Mouse (Mus musculus): ENCODE measurements at regions not wholly inside any gene's neighbourhood (a gene's known extent, or its start where the extent isn't known, plus 50 kb on each side); places are given as distances from the start of the nearest gene placed in this dataset.

- DNase-seq (ENCODE audit: low spot score) = no peak
Observed at GRCm38 (mm10) chr6:127341604-127342003, 105.0 kb upstream of the Parp11 start.

GRCm38 (mm10) chr6:127348770-127349409 is 97.8 kb upstream of the Parp11 start:
- no peak for DNase-seq (ENCODE audit: low spot score)

GRCm38 (mm10) chr6:127349479-127350110 is 97.0 kb upstream of the Parp11 start:
- DNase-seq (ENCODE audit: low spot score) = no peak

GRCm38 (mm10) chr6:127351691-127352090 is 94.9 kb upstream of the Parp11 start:
- no peak for DNase-seq (ENCODE audit: low spot score)

GRCm38 (mm10) chr6:127355112-127355511 is 91.5 kb upstream of the Parp11 start:
- no peak for DNase-seq (ENCODE audit: low spot score)

- no peak for DNase-seq (ENCODE audit: low spot score)
Observed at GRCm38 (mm10) chr6:127356442-127356841, 90.2 kb upstream of the Parp11 start.

- no peak for DNase-seq (ENCODE audit: low spot score)
Observed at GRCm38 (mm10) chr6:127358805-127359204, 87.8 kb upstream of the Parp11 start.

GRCm38 (mm10) chr6:127359391-127359874 is 87.2 kb upstream of the Parp11 start:
- DNase-seq (ENCODE audit: low spot score) = peak; percentile 89

- DNase-seq (ENCODE audit: low spot score) = no peak
Observed at GRCm38 (mm10) chr6:127362166-127362565, 84.5 kb upstream of the Parp11 start.

GRCm38 (mm10) chr6:127362966-127363752 is 83.5 kb upstream of the Parp11 start:
- no peak for DNase-seq (ENCODE audit: low spot score)

GRCm38 (mm10) chr6:127363871-127364590 is 82.6 kb upstream of the Parp11 start:
- DNase-seq (ENCODE audit: low spot score) = no peak

GRCm38 (mm10) chr6:127364591-127365187 is 82.0 kb upstream of the Parp11 start:
- no peak for DNase-seq (ENCODE audit: low spot score)

GRCm38 (mm10) chr6:127365246-127365645 is 81.4 kb upstream of the Parp11 start:
- no peak for DNase-seq (ENCODE audit: low spot score)

- no peak for DNase-seq (ENCODE audit: low spot score)
Observed at GRCm38 (mm10) chr6:127365651-127366050, 81.0 kb upstream of the Parp11 start.

- no peak for DNase-seq (ENCODE audit: low spot score)
Observed at GRCm38 (mm10) chr6:127373052-127373451, 73.6 kb upstream of the Parp11 start.

- no peak for DNase-seq (ENCODE audit: low spot score)
Observed at GRCm38 (mm10) chr6:127373797-127374463, 72.7 kb upstream of the Parp11 start.

GRCm38 (mm10) chr6:127374464-127375143 is 72.0 kb upstream of the Parp11 start:
- DNase-seq (ENCODE audit: low spot score) = no peak

- DNase-seq (ENCODE audit: low spot score) = no peak
Observed at GRCm38 (mm10) chr6:127375144-127375529, 71.5 kb upstream of the Parp11 start.

GRCm38 (mm10) chr6:127375711-127376199 is 70.9 kb upstream of the Parp11 start:
- no peak for DNase-seq (ENCODE audit: low spot score)

GRCm38 (mm10) chr6:127378701-127379100 is 67.9 kb upstream of the Parp11 start:
- DNase-seq (ENCODE audit: low spot score) = no peak

GRCm38 (mm10) chr6:127379511-127379910 is 67.1 kb upstream of the Parp11 start:
- no peak for DNase-seq (ENCODE audit: low spot score)
